Mouse (Mus musculus) testis, adult 2 months (tissue): Measurements from ENCODE around the gene Arpc3. TPM values are rescaled to one million over a fixed set of nuclear protein-coding genes. Genes with fewer than 3 reads are reported as not detected.

Experiments used
- H3K27ac ChIP-seq: fragments of 200-500 bp; 2 replicates; pipeline ENCODE4 v1.5.1; 2012; ENCODE audit warnings: low read depth, low read length; ENCODE audit not compliant: control insufficient read depth, insufficient read depth
- H3K27me3 ChIP-seq: fragments of 200-500 bp; 2 replicates; pipeline ENCODE4 v1.6.1; 2012; ENCODE audit warnings: mild to moderate bottlenecking, low read length, moderate library complexity; ENCODE audit not compliant: control insufficient read depth, insufficient read depth
- H3K36me3 ChIP-seq: fragments of 200-500 bp; 2 replicates; pipeline ENCODE4 v1.6.1; 2012; ENCODE audit warnings: mild to moderate bottlenecking, low read length; ENCODE audit not compliant: control insufficient read depth, insufficient read depth
- H3K4me1 ChIP-seq: fragments of 200-500 bp; 2 replicates; pipeline ENCODE4 v1.6.1; 2012; ENCODE audit warnings: low read length; ENCODE audit not compliant: control insufficient read depth, insufficient read depth
- H3K4me3 ChIP-seq: fragments of 200-500 bp; 2 replicates; pipeline ENCODE4 v1.5.1; 2012; ENCODE audit warnings: low read depth, mild to moderate bottlenecking, low read length, moderate library complexity, mixed read lengths; ENCODE audit not compliant: control insufficient read depth
- CTCF ChIP-seq: fragments of 200-500 bp; IDR thresholded peaks from 2 replicates; pipeline ENCODE4 v1.5.1; 2012; ENCODE audit warnings: low read depth, mild to moderate bottlenecking, inconsistent platforms, low read length, moderate library complexity; ENCODE audit not compliant: control insufficient read depth, insufficient read depth, insufficient replicate concordance
- POLR2A ChIP-seq: fragments of 200-500 bp; IDR thresholded peaks from 2 replicates; pipeline ENCODE4 v1.6.1; 2012; ENCODE audit warnings: low read depth, mild to moderate bottlenecking, inconsistent platforms, low read length, moderate library complexity; ENCODE audit not compliant: control insufficient read depth
- polyA plus RNA-seq: library from polyadenylated mRNA; depleted of rRNA; stranded (reverse); fragments of >200 nt; gene quantifications from 2 replicates; pipeline ENCODE4 v1.2.3, GENCODE M21; 2012

Arpc3 gene
- polyA plus RNA-seq, 1 experiment = 35.0 TPM

GRCm38 (mm10) chr5:122371591-122372191 is 20.0 kb upstream of the Arpc3 start, which contains the start of gene Gpn3:
Gpn3 (plus strand) TSS chr5:122371876.
- peaks cover 3% of the 10 kb centered on the region for H3K36me3 ChIP-seq

GRCm38 (mm10) chr5:122372192-122372769 is 19.4 kb upstream of the Arpc3 start, which contains the start of gene Fam216a:
Fam216a (minus strand) TSS chr5:122372364.
- H3K4me3 ChIP-seq = peak within 1 kb of the TSS; percentile 89
- H3K27ac ChIP-seq = peak within 1 kb of the TSS; percentile 99
- TF ChIP-seq POLR2A (peak; percentile 68; the same call in 1 of the 2 replicates), CTCF (no peak)
- no peaks in the 10 kb centered on the region for H3K27me3 ChIP-seq
- H3K36me3 ChIP-seq = peaks cover 2% of the 10 kb centered on the region
- no peaks in the 10 kb centered on the region; the same call in 1 of the 2 replicates for H3K4me1 ChIP-seq

More at GRCm38 (mm10) chr5:122371591-122372191, 20.0 kb upstream of the Arpc3 start, which contains the start of gene Gpn3:
- TF ChIP-seq CTCF (no peak), POLR2A (no peak; the same call in none of the 2 replicates)
- H3K27me3 ChIP-seq = no peaks in the 10 kb centered on the region
- no peaks in the 10 kb centered on the region; the same call in 1 of the 2 replicates for H3K4me1 ChIP-seq
- peak within 1 kb of the TSS; percentile 99 for H3K27ac ChIP-seq
- peak within 1 kb of the TSS; percentile 89 for H3K4me3 ChIP-seq

GRCm38 (mm10) chr5:122372878-122373277 is 18.8 kb upstream of the Arpc3 start:
- H3K36me3 ChIP-seq = peaks cover 2% of the 10 kb centered on the region
- peak overlapping the region; percentile 73 for H3K27ac ChIP-seq
- TF ChIP-seq POLR2A = no peak
- TF ChIP-seq CTCF = no peak

GRCm38 (mm10) chr5:122377101-122377833 is 14.4 kb upstream of the Arpc3 start:
- no peak for TF ChIP-seq CTCF
- no peak for TF ChIP-seq POLR2A
- Histone ChIP-seq H3K36me3 (no peaks in the 10 kb centered on the region; the same call in none of the 2 replicates), H3K4me1 (no peaks in the 10 kb centered on the region; the same call in 1 of the 2 replicates), H3K4me3 (no peak overlapping the region), H3K27ac (no peak overlapping the region), H3K27me3 (no peaks in the 10 kb centered on the region)

More at GRCm38 (mm10) chr5:122372878-122373277, 18.8 kb upstream of the Arpc3 start:
- H3K4me3 ChIP-seq = peak overlapping the region; percentile 89
- H3K4me1 ChIP-seq = no peaks in the 10 kb centered on the region; the same call in 1 of the 2 replicates
- no peaks in the 10 kb centered on the region for H3K27me3 ChIP-seq

GRCm38 (mm10) chr5:122378171-122378570 is 13.5 kb upstream of the Arpc3 start:
- H3K4me3 ChIP-seq = no peak overlapping the region
- no peak for TF ChIP-seq CTCF
- no peak for TF ChIP-seq POLR2A
- no peaks in the 10 kb centered on the region for H3K27me3 ChIP-seq
- H3K36me3 ChIP-seq = peaks cover 1% of the 10 kb centered on the region
- no peak overlapping the region for H3K27ac ChIP-seq
- H3K4me1 ChIP-seq = no peaks in the 10 kb centered on the region; the same call in 1 of the 2 replicates

GRCm38 (mm10) chr5:122379374-122380155 is 12.1 kb upstream of the Arpc3 start:
- Histone ChIP-seq H3K27me3 (no peaks in the 10 kb centered on the region), H3K27ac (no peak overlapping the region), H3K36me3 (peaks cover 1% of the 10 kb centered on the region; the same call in 1 of the 2 replicates), H3K4me1 (no peaks in the 10 kb centered on the region), H3K4me3 (no peak overlapping the region)
- TF ChIP-seq POLR2A (no peak), CTCF (peak; percentile 92; the same call in 1 of the 2 replicates)
